Mouse (Mus musculus) embryonic facial prominence, embryonic 10.5 days (tissue): Measurements from ENCODE around the gene Sntn. TPM values are rescaled to one million over a fixed set of nuclear protein-coding genes. Genes with fewer than 3 reads are reported as not detected.

ENCODE experiments used
- DNase-seq: peaks from one replicate; pipeline ENCODE4 v3.0.0-alpha.2; 2017; ENCODE audit warnings: low spot score
- H3K27ac ChIP-seq: fragments of 300-500 bp; sonication (generic); replicated peaks from 2 replicates; pipeline ENCODE4 v1.5.1; 2016; ENCODE audit warnings: mild to moderate bottlenecking
- H3K27me3 ChIP-seq: fragments of 300-500 bp; sonication (generic); replicated peaks from 2 replicates; pipeline ENCODE4 v1.6.1; 2016; ENCODE audit warnings: low read depth, mild to moderate bottlenecking; ENCODE audit not compliant: poor library complexity, severe bottlenecking
- H3K36me3 ChIP-seq: fragments of 300-500 bp; sonication (generic); replicated peaks from 2 replicates; pipeline ENCODE4 v1.6.1; 2016; ENCODE audit warnings: mild to moderate bottlenecking, moderate library complexity
- H3K4me1 ChIP-seq: fragments of 300-500 bp; sonication (generic); 2 replicates; pipeline ENCODE4 v1.6.1; 2016
- H3K4me3 ChIP-seq: fragments of 300-500 bp; sonication (generic); 2 replicates; pipeline ENCODE4 v1.5.1; 2016; ENCODE audit warnings: mild to moderate bottlenecking, moderate library complexity
- H3K9me3 ChIP-seq: fragments of 300-500 bp; sonication (generic); 2 replicates; pipeline ENCODE4 v1.6.1; 2016; ENCODE audit warnings: mild to moderate bottlenecking
- WGBS: fragments of 180-500 bp; shearing (Covaris S2); methylation state at CpG from one replicate; pipeline ENCODE4 v1.1.7; 2016; 5-methylcytosine and 5-hydroxymethylcytosine counted together
- polyA plus RNA-seq: library from polyadenylated mRNA; unstranded; fragments of >200 nt; fragmentation: Nextera tagmentation; extraction: Ambion mirVana; gene quantifications from 2 replicates; pipeline ENCODE4 v1.2.1, GENCODE M21; 2016

Gene Sntn
- not detected in 2 replicates for polyA plus RNA-seq

- H3K9me3 ChIP-seq: no peaks in the 10 kb centered on the region
Observed at GRCm38 (mm10) chr14:13670576-13670975, at the start of gene Sntn. Gene Sntn (plus strand): TSS chr14:13670876.

GRCm38 (mm10) chr14:13649865-13650264, 20.8 kb upstream of the Sntn start:
- no peaks in the 10 kb centered on the region for H3K9me3 ChIP-seq
- DNase-seq: no peak
- H3K36me3 ChIP-seq: no peaks in the 10 kb centered on the region
- H3K27ac ChIP-seq: no peak overlapping the region
- no peaks in the 10 kb centered on the region for H3K27me3 ChIP-seq
- WGBS: 97% methylated on average over 1 of the region's 1 CpGs
- H3K4me3 ChIP-seq: no peak overlapping the region
- peaks cover 17% of the 10 kb centered on the region for H3K4me1 ChIP-seq

More at GRCm38 (mm10) chr14:13670576-13670975, at the start of gene Sntn:
- WGBS: 93% methylated on average over 2 of the region's 2 CpGs
- H3K36me3 ChIP-seq: no peaks in the 10 kb centered on the region
- H3K27me3 ChIP-seq: no peaks in the 10 kb centered on the region
- H3K4me3 ChIP-seq: no peak within 1 kb of the TSS
- no peak within 1 kb of the TSS for H3K27ac ChIP-seq
- DNase-seq: no peak
- H3K4me1 ChIP-seq: no peaks in the 10 kb centered on the region

GRCm38 (mm10) chr14:13651039-13651438, 19.6 kb upstream of the Sntn start:
- H3K27me3 ChIP-seq: no peaks in the 10 kb centered on the region
- peaks cover 17% of the 10 kb centered on the region for H3K4me1 ChIP-seq
- WGBS: 33% methylated on average over 1 of the region's 1 CpGs
- DNase-seq: peak; percentile 63
- no peaks in the 10 kb centered on the region for H3K36me3 ChIP-seq
- no peaks in the 10 kb centered on the region for H3K9me3 ChIP-seq
- H3K27ac ChIP-seq: no peak overlapping the region
- no peak overlapping the region for H3K4me3 ChIP-seq

GRCm38 (mm10) chr14:13651541-13652298, 19.0 kb upstream of the Sntn start:
- Histone ChIP-seq H3K4me1 (peaks cover 17% of the 10 kb centered on the region), H3K4me3 (no peak overlapping the region), H3K27ac (no peak overlapping the region), H3K9me3 (no peaks in the 10 kb centered on the region), H3K36me3 (no peaks in the 10 kb centered on the region), H3K27me3 (no peaks in the 10 kb centered on the region)
- DNase-seq: no peak
- 43% methylated on average over 2 of the region's 2 CpGs for WGBS

GRCm38 (mm10) chr14:13686716-13687115, 16.0 kb downstream of the Sntn start:
- no peaks in the 10 kb centered on the region for H3K36me3 ChIP-seq
- H3K4me1 ChIP-seq: no peaks in the 10 kb centered on the region
- no peak overlapping the region for H3K27ac ChIP-seq
- no peaks in the 10 kb centered on the region for H3K9me3 ChIP-seq
- no peak overlapping the region for H3K4me3 ChIP-seq
- H3K27me3 ChIP-seq: no peaks in the 10 kb centered on the region
- DNase-seq: no peak
- 75% methylated on average over 1 of the region's 1 CpGs for WGBS

- Histone ChIP-seq H3K27me3 (no peaks in the 10 kb centered on the region), H3K4me1 (no peaks in the 10 kb centered on the region), H3K9me3 (no peaks in the 10 kb centered on the region), H3K4me3 (no peak overlapping the region), H3K36me3 (no peaks in the 10 kb centered on the region), H3K27ac (no peak overlapping the region)
- DNase-seq: no peak
- WGBS: 72% methylated on average over 2 of the region's 2 CpGs
Observed at GRCm38 (mm10) chr14:13690426-13690825, 19.8 kb downstream of the Sntn start.

- no peaks in the 10 kb centered on the region for H3K9me3 ChIP-seq
- H3K4me3 ChIP-seq: no peak overlapping the region
- H3K27ac ChIP-seq: no peak overlapping the region
- WGBS: 28% methylated on average over 4 of the region's 4 CpGs
- H3K27me3 ChIP-seq: no peaks in the 10 kb centered on the region
- no peak for DNase-seq
- H3K36me3 ChIP-seq: no peaks in the 10 kb centered on the region
- H3K4me1 ChIP-seq: peaks cover 3% of the 10 kb centered on the region; the same call in 1 of the 2 replicates
Observed at GRCm38 (mm10) chr14:13732263-13732662, 61.6 kb downstream of the Sntn start.

Other genes starting within 250 kb of the Sntn start
- not detected in 2 replicates for gene Gm281, start 243.6 kb downstream of the Sntn start, polyA plus RNA-seq